Mouse (Mus musculus) myocyte (in vitro differentiated cells): ENCODE results near the gene Frmd4a. TPM values are rescaled to one million over a fixed set of nuclear protein-coding genes. Genes with fewer than 3 reads are reported as not detected.

Experiments
- H3K27me3 ChIP-seq: one replicate; pipeline ENCODE4 v1.6.1; 2011; ENCODE audit not compliant: control insufficient read depth, insufficient read depth, insufficient read length
- H3K36me3 ChIP-seq: one replicate; pipeline ENCODE4 v1.6.1; 2011; ENCODE audit not compliant: control insufficient read depth, insufficient read depth
- H3K4me2 ChIP-seq: one replicate; pipeline ENCODE4 v1.6.1; 2011; ENCODE audit warnings: low read depth, control low read depth
- H3K4me3 ChIP-seq: one replicate; pipeline ENCODE4 v1.5.1; 2011; ENCODE audit warnings: mild to moderate bottlenecking, control low read depth, moderate library complexity
- H3K79me2 ChIP-seq: one replicate; pipeline ENCODE4 v1.6.1; 2011; ENCODE audit not compliant: control insufficient read depth, insufficient read depth
- H3ac ChIP-seq: one replicate; pipeline ENCODE4 v1.6.1; 2011; ENCODE audit not compliant: control insufficient read depth, insufficient read length
- CEBPB ChIP-seq: IDR thresholded peaks from 2 replicates; pipeline ENCODE4 v1.6.1; 2011; ENCODE audit warnings: mild to moderate bottlenecking, moderate library complexity; ENCODE audit not compliant: poor library complexity, insufficient read depth, severe bottlenecking
- E2F4 ChIP-seq: IDR thresholded peaks from one replicate; pipeline ENCODE4 v1.6.1; 2011; ENCODE audit warnings: mild to moderate bottlenecking, control low read depth, moderate library complexity; ENCODE audit not compliant: insufficient read depth
- MAX ChIP-seq: IDR thresholded peaks from one replicate; pipeline ENCODE4 v1.6.1; 2011; ENCODE audit warnings: low read depth, mild to moderate bottlenecking, control low read depth
- MYOD1 ChIP-seq, 3 experiments: IDR thresholded peaks; one replicate each; pipeline ENCODE4 v1.6.1; 2011; ENCODE audit warnings: control low read depth in 2 of 3, low read depth in 2 of 3, mild to moderate bottlenecking in 2 of 3, moderate library complexity in 1 of 3; ENCODE audit not compliant: insufficient read length in 2 of 3, control insufficient read depth in 1 of 3
- MYOG ChIP-seq, 3 experiments: IDR thresholded peaks; one replicate each; pipeline ENCODE4 v1.6.1; 2011; ENCODE audit warnings: control low read depth in 2 of 3, low read depth in 2 of 3, mild to moderate bottlenecking in 2 of 3; ENCODE audit not compliant: insufficient read length in 2 of 3, control insufficient read depth in 1 of 3, insufficient read depth in 1 of 3
- POLR2A ChIP-seq: IDR thresholded peaks from one replicate; pipeline ENCODE4 v1.6.1; 2011; ENCODE audit warnings: low read depth, mild to moderate bottlenecking, control low read depth, moderate library complexity; ENCODE audit not compliant: insufficient read length
- POLR2AphosphoS2 ChIP-seq: IDR thresholded peaks from one replicate; pipeline ENCODE4 v1.6.1; 2011; ENCODE audit warnings: low read depth, control low read depth; ENCODE audit not compliant: insufficient read length
- REST ChIP-seq: IDR thresholded peaks from one replicate; pipeline ENCODE4 v1.6.1; 2011; ENCODE audit warnings: mild to moderate bottlenecking, control low read depth, moderate library complexity; ENCODE audit not compliant: insufficient read depth, insufficient read length
- SRF ChIP-seq: IDR thresholded peaks from one replicate; pipeline ENCODE4 v1.6.1; 2011; ENCODE audit warnings: low read depth; ENCODE audit not compliant: control insufficient read depth, insufficient read length
- TCF12 ChIP-seq: IDR thresholded peaks from one replicate; pipeline ENCODE4 v1.6.1; 2011; ENCODE audit warnings: mild to moderate bottlenecking, control low read depth; ENCODE audit not compliant: poor library complexity, insufficient read depth, severe bottlenecking
- TCF3 ChIP-seq: IDR thresholded peaks from one replicate; pipeline ENCODE4 v1.6.1; 2011; ENCODE audit warnings: low read depth, control low read depth; ENCODE audit not compliant: insufficient read length
- USF1 ChIP-seq: IDR thresholded peaks from one replicate; pipeline ENCODE4 v1.6.1; 2011; ENCODE audit warnings: low read depth, mild to moderate bottlenecking, control low read depth, moderate library complexity
- polyA plus RNA-seq: library from polyadenylated mRNA; unstranded; fragments of >200 nt; fragmentation: generic; extraction: Trizol; gene quantifications from one replicate; pipeline ENCODE4 v1.2.1, GENCODE M21; 2012; ENCODE audit warnings: missing spikeins

The Frmd4a gene
- polyA plus RNA-seq, 1 experiment, result 24.7 TPM

DNA sequence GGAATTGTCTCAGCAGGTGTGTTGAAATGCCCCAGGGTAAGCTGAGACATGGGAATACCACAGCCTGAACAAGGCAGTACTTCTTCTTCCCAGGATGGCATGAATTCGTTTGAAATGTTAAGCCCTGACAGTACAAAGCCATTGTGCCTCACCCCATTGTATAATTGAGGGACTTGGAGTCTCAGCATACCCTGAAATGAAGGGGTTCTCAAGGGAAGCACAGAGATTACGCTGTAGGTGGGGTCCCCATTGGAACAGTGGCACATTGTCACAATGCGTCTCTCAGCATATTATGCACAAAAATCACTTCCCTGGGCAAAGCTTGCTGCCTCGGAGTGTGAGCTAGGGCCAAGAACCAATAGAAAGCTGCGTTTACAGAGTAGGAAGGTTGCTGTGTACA is 297.0 kb downstream of the Frmd4a start:
- H3K4me3 ChIP-seq, result no peak overlapping the region
- H3K4me2 ChIP-seq, result no peak overlapping the region
- no peak for TF ChIP-seq REST
- TF ChIP-seq MYOD1 (IDR thresholded peaks at IDR 0.05; ENCODE audit: control insufficient read depth in 1 of 3, insufficient read length in 2 of 3, low read depth in 2 of 3), result no peak
- TF ChIP-seq MYOG (IDR thresholded peaks at IDR 0.05; ENCODE audit: control insufficient read depth in 1 of 3, insufficient read depth in 1 of 3, insufficient read length in 2 of 3, low read depth in 2 of 3), result no peak
- peaks cover 59% of the 10 kb centered on the region for H3K79me2 ChIP-seq
- H3ac ChIP-seq, result no peak overlapping the region
- no peaks in the 10 kb centered on the region for H3K27me3 ChIP-seq
- H3K36me3 ChIP-seq, result no peaks in the 10 kb centered on the region

DNA sequence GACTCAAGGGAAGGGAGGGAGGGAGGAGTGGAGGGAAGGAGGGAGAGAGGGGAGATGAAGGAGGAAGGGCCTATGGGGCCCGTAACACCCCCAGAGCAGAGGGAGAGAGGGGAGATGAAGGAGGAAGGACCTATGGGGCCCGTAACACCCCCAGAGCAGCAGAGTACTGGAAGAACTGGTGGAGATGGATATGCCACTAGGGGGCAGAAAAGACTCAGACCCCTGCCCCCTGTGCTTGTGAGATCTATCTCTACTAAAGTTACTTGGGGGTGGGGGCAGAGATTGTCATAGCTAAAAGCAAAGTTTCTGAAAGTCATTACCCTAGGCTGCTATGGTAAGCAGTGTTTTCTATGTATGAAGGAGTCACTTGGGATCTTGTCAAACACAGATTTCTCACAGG is 299.1 kb downstream of the Frmd4a start:
- Histone ChIP-seq H3ac (no peak overlapping the region), H3K27me3 (no peaks in the 10 kb centered on the region), H3K4me3 (no peak overlapping the region), H3K4me2 (peak overlapping the region; percentile 46), H3K36me3 (no peaks in the 10 kb centered on the region), H3K79me2 (peaks cover 42% of the 10 kb centered on the region)
- TF ChIP-seq TCF12 (no peak), CEBPB (no peak), MYOD1 (IDR thresholded peaks at IDR 0.05; ENCODE audit: control insufficient read depth in 1 of 3, insufficient read length in 2 of 3, low read depth in 2 of 3) (no peak), USF1 (no peak), MYOG (IDR thresholded peaks at IDR 0.05; ENCODE audit: control insufficient read depth in 1 of 3, insufficient read depth in 1 of 3, insufficient read length in 2 of 3, low read depth in 2 of 3) (no peak), E2F4 (no peak), TCF3 (no peak), POLR2A (no peak), MAX (no peak), POLR2AphosphoS2 (no peak), SRF (no peak), REST (no peak)

DNA sequence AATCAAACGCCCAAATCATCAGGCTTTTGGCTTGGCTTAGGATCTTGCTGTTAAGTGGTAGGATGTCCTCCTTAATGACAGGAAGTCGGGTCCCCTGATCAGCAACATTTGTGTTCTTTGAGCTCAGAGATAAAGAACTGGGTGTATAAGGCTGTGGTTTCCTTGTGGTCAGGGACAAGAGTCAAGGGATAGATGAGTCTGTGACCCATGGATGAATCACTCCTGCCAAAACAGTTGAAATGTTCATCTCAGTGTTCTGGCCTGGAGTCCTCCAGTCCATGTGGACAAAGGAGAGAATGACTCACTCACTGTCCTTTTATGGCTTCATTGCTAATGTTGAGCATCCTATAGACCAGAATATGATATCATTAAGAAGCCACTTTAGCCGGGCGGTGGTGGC is 300.6 kb downstream of the Frmd4a start:
- no peaks in the 10 kb centered on the region for H3K27me3 ChIP-seq
- no peaks in the 10 kb centered on the region for H3K36me3 ChIP-seq
- no peak overlapping the region for H3K4me3 ChIP-seq
- peak overlapping the region; percentile 46 for H3K4me2 ChIP-seq
- H3K79me2 ChIP-seq, result peaks cover 28% of the 10 kb centered on the region
- no peak overlapping the region for H3ac ChIP-seq
- TF ChIP-seq MYOG (IDR thresholded peaks at IDR 0.05; ENCODE audit: control insufficient read depth in 1 of 3, insufficient read depth in 1 of 3, insufficient read length in 2 of 3, low read depth in 2 of 3) (no peak), MAX (peak; percentile 13), REST (no peak), USF1 (peak; percentile 53), POLR2A (no peak), E2F4 (no peak), TCF3 (no peak), TCF12 (peak; percentile 53), POLR2AphosphoS2 (no peak), CEBPB (no peak), SRF (peak; percentile 93), MYOD1 (IDR thresholded peaks at IDR 0.05; ENCODE audit: control insufficient read depth in 1 of 3, insufficient read length in 2 of 3, low read depth in 2 of 3) (peak in 1 of 3 experiments; percentile 1)

DNA sequence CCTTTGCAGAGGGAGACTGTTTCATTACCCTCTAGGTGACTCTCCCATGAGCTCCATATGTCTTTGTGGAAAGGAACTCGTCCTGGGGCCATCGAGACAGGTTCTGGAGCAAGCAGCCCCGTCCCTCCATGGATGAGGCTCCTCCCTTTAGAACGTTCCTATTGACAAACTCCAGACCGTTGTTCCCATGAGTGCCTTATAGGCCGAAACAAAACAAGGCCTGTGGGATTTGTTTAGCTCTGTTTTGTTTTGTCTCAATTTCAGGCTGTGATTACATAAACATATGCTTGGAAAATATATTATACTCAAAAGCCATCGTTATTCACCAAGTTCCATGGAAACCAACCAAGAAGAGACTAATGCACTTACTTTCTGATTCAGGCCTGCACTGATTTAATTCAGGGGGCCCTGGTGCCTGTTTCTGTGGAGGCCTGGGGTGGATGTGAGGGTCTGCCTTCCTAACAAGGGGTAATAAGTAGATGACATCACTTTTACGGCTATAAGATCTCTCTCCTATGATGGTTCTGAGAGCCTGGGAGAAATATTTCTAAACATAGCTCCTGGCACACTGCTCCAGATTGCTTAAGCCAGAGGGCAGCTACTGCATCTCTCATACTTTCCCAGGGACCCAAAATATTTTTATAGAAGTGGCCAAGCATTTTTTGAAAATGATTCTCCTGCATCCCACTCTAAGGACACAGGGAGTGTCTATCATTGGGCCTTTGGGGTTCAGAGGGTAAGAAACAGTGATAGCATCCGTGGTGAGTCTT is 308.9 kb downstream of the Frmd4a start:
- H3ac ChIP-seq, result no peak overlapping the region

More for the DNA sequence above, 308.9 kb downstream of the Frmd4a start:
- TF ChIP-seq TCF12 (no peak), POLR2AphosphoS2 (no peak), REST (no peak), MYOG (IDR thresholded peaks at IDR 0.05; ENCODE audit: control insufficient read depth in 1 of 3, insufficient read depth in 1 of 3, insufficient read length in 2 of 3, low read depth in 2 of 3) (no peak), SRF (no peak), MYOD1 (IDR thresholded peaks at IDR 0.05; ENCODE audit: control insufficient read depth in 1 of 3, insufficient read length in 2 of 3, low read depth in 2 of 3) (no peak), E2F4 (no peak), POLR2A (no peak), USF1 (no peak), MAX (no peak), TCF3 (no peak), CEBPB (no peak)
- H3K79me2 ChIP-seq, result peaks cover 20% of the 10 kb centered on the region
- H3K36me3 ChIP-seq, result no peaks in the 10 kb centered on the region
- no peak overlapping the region for H3K4me3 ChIP-seq
- H3K4me2 ChIP-seq, result peak overlapping the region; percentile 45
- H3K27me3 ChIP-seq, result no peaks in the 10 kb centered on the region
